Comparison of ENCODE assay signal across 14 mouse cellular contexts in genomic region chr7:101002274-101002673, GRCm38 (mm10). TPM values are rescaled to one million over a fixed set of nuclear protein-coding genes. Genes with fewer than 3 reads are reported as not detected.
A peak's percentile ranks its signal among the peaks of the same experiment; 100 is the strongest.
DNase-seq lines count a peak whose midpoint lies in the region; ATAC-seq and TF ChIP-seq lines count a peak whose summit lies in the region.
"Had no signal": no experiment of that assay in that cellular context is flagged by ENCODE, and none has a peak within 500 bp of the region (broad histone marks: within the 10 kb centered on the region; RNA-seq: fewer than 3 reads in every experiment).

No protein-coding gene starts in this region.

- no peak for ATAC-seq in megakaryocyte, adult 5-6 weeks (ENCODE audit: poor library complexity, severe bottlenecking)
- ATAC-seq: forebrain, embryonic 14.5 days had no signal

- H3K27ac ChIP-seq in heart, embryonic 10.5 days = no peak overlapping the region
- peak overlapping the region; percentile 91 for H3K27ac ChIP-seq in gastrocnemius, adult 2 months
- H3K27ac ChIP-seq: heart, embryonic 13.5 days; layer of hippocampus, adult 2 months; neural tube, embryonic 15.5 days had no signal

- peaks cover 14% of the 10 kb centered on the region for H3K4me1 ChIP-seq in heart, embryonic 10.5 days
- peaks cover 52% of the 10 kb centered on the region for H3K4me1 ChIP-seq in E14TG2a.4 (replicated peaks; ENCODE audit: low read depth, low read length)
- H3K4me1 ChIP-seq: neural tube, embryonic 15.5 days had no signal

- WGBS in heart, embryonic 10.5 days = 69% methylated on average over 6 of the region's 6 CpGs

- peaks cover 56% of the 10 kb centered on the region for H3K27me3 ChIP-seq in heart, embryonic 10.5 days (ENCODE audit: insufficient read depth, poor library complexity, severe bottlenecking)
- peaks cover 55% of the 10 kb centered on the region for H3K27me3 ChIP-seq in E14TG2a.4 (ENCODE audit: insufficient read depth, low read length)

- no peak for TF ChIP-seq CTCF in E14TG2a.4 (conservative IDR thresholded peaks at IDR 0.05; ENCODE audit: low read length)
- no peak for TF ChIP-seq CTCF in gastrocnemius, adult 2 months (IDR thresholded peaks at IDR 0.05)

- H3K36me3 ChIP-seq in heart, embryonic 10.5 days = no peaks in the 10 kb centered on the region
- no peaks in the 10 kb centered on the region for H3K36me3 ChIP-seq in E14TG2a.4 (ENCODE audit: insufficient read depth, low read length)
- H3K36me3 ChIP-seq: heart, embryonic 13.5 days; neural tube, embryonic 15.5 days had no signal

- DNase-seq in heart, adult 18-20 months = peak; percentile 79 to 89
- no peak for DNase-seq in heart, embryonic 10.5 days (ENCODE audit: low spot score)
- DNase-seq in gastrocnemius, adult 2 months = peak; percentile 89
- DNase-seq in heart, postnatal 14 days = peak; percentile 63 to 73
- DNase-seq in lung, adult 18-20 months = no peak
- DNase-seq: cerebellum, postnatal 36 days; thymus, adult 18-20 months had no signal

- intact Hi-C loops in gastrocnemius, adult 2 months (cut with DNase I) = no loop called here
- intact Hi-C loops in heart, postnatal 14 days (cut with DNase I) = no loop called here

- no peak overlapping the region for H3K4me3 ChIP-seq in heart, embryonic 10.5 days
- 0 out of 2 replicates have a peak overlapping the region, but pooled peaks have one; percentile 10 for H3K4me3 ChIP-seq in E14TG2a.4 (replicated peaks; ENCODE audit: low read length)
- peak overlapping the region; percentile 45 for H3K4me3 ChIP-seq in gastrocnemius, adult 2 months
- H3K4me3 ChIP-seq: heart, embryonic 13.5 days; layer of hippocampus, adult 2 months; neural tube, embryonic 15.5 days had no signal

- H3K9me3 ChIP-seq in heart, embryonic 10.5 days = no peaks in the 10 kb centered on the region
- no peaks in the 10 kb centered on the region for H3K9me3 ChIP-seq in E14TG2a.4 (ENCODE audit: low read length)
- H3K9me3 ChIP-seq: heart, embryonic 13.5 days; neural tube, embryonic 15.5 days had no signal

RNA-seq across cellular contexts. Expression of gene P2ry2, which starts 10.4 kb away (rescaled TPM):
- 10 to 100 TPM; 19.5 to 20.1 TPM for total RNA-seq in heart, adult 18-20 months (2021)
- polyA plus RNA-seq in heart, embryonic 10.5 days (2016; fragmentation: Nextera tagmentation; extraction: Ambion mirVana) = 1.0 and 1.1 TPM in 2 replicates
- total RNA-seq in gastrocnemius, adult 2 months (2021) = 10 to 100 TPM; 29.5 to 41.7 TPM
- total RNA-seq in heart, postnatal 14 days (2021) = 10 to 100 TPM; 20.6 to 22.1 TPM
- total RNA-seq in megakaryocyte, adult 5-6 weeks (2015) = 1.6 and 2.1 TPM in 2 replicates
- 3.6 and 3.7 TPM in 2 replicates for total RNA-seq in megakaryocyte, adult 5-6 weeks (2017)

RNA-seq across cellular contexts. Expression of gene P2ry6, which starts 27.8 kb away (rescaled TPM):
- 1 to 10 TPM; 3.2 TPM for total RNA-seq in heart, adult 18-20 months (2021)
- 0.97 and 1.2 TPM in 2 replicates for polyA plus RNA-seq in heart, embryonic 10.5 days (2016; fragmentation: Nextera tagmentation; extraction: Ambion mirVana)
- 1 to 10 TPM in 1 of 2 experiments, under 1 TPM in 1; 0.82 to 1.4 TPM for total RNA-seq in gastrocnemius, adult 2 months (2021)
- total RNA-seq in heart, postnatal 14 days (2021) = 1 to 10 TPM; 4.1 to 4.5 TPM
- total RNA-seq in megakaryocyte, adult 5-6 weeks (2015) = 32.8 and 34.2 TPM in 2 replicates
- 12.0 and 12.9 TPM in 2 replicates for total RNA-seq in megakaryocyte, adult 5-6 weeks (2017)
- total RNA-seq: MEL had no signal

Comparison
In these comparisons a context has a peak if more than half of its experiments do, and no peak if none do; other contexts are left out.
1. DNase-seq: peak in heart, adult 18-20 months (2 of 2), gastrocnemius, adult 2 months (single experiment) and heart, postnatal 14 days (2 of 2); none in heart, embryonic 10.5 days (single experiment) and lung, adult 18-20 months (0 of 2).
2. RNA of gene P2ry2, which starts 10.4 kb away (total RNA-seq): 29.5 to 41.7 TPM in gastrocnemius, adult 2 months, 20.6 to 22.1 TPM in heart, postnatal 14 days and 19.5 to 20.1 TPM in heart, adult 18-20 months; 1.6 to 3.7 TPM in megakaryocyte, adult 5-6 weeks; every median in the first group is over 4 times any median in the second.